Mouse (Mus musculus) CH12.LX (cell line): ENCODE data around the gene H1foo. TPM values are rescaled to one million over a fixed set of nuclear protein-coding genes. Genes with fewer than 3 reads are reported as not detected.

ENCODE experiments used
- DNase-seq: peaks from one replicate; pipeline ENCODE4 v3.0.0-alpha.2; 2013; ENCODE audit errors: extremely low read depth
- H3K27ac ChIP-seq: 2 replicates; pipeline ENCODE4 v1.5.1; 2012; ENCODE audit warnings: low read depth, mild to moderate bottlenecking, control low read depth, moderate library complexity; ENCODE audit not compliant: insufficient read depth
- H3K27me3 ChIP-seq: replicated peaks from 2 replicates; pipeline ENCODE3; 2012; ENCODE audit warnings: inconsistent platforms
- H3K36me3 ChIP-seq, 2 experiments: replicated peaks in 1 of 2; 2 replicates each; pipeline versions ENCODE3 to v1.6.1; 2012; ENCODE audit warnings: inconsistent platforms in 1 of 2, low read length in 1 of 2, mild to moderate bottlenecking in 1 of 2, mixed read lengths in 1 of 2, moderate library complexity in 1 of 2; ENCODE audit not compliant: control insufficient read depth in 1 of 2, insufficient read depth in 1 of 2
- H3K4me1 ChIP-seq, 2 experiments: 2 replicates each; pipeline ENCODE4 v1.6.1; 2012; ENCODE audit warnings: inconsistent platforms in 1 of 2, moderate library complexity in 1 of 2; ENCODE audit not compliant: insufficient read depth in 2 of 2, control insufficient read depth in 1 of 2
- H3K4me2 ChIP-seq: 2 replicates; pipeline ENCODE4 v1.6.1; 2012; ENCODE audit warnings: low read depth, mild to moderate bottlenecking, control low read depth; ENCODE audit not compliant: poor library complexity, insufficient read depth, severe bottlenecking
- H3K4me3 ChIP-seq, 3 experiments: fragments of 150-350 bp in 1 of 3; sonication (generic) in 1 of 3; replicated peaks in 1 of 3; 2 replicates each; pipeline versions ENCODE3 to v1.5.1; 2011 to 2012; ENCODE audit warnings: low read depth in 2 of 3, low read length in 2 of 3, mild to moderate bottlenecking in 2 of 3, moderate library complexity in 2 of 3, control low read depth in 1 of 3, improper control_type of control experiment in 1 of 3, inconsistent platforms in 1 of 3, mixed read lengths in 1 of 3; ENCODE audit not compliant: poor library complexity in 1 of 3
- H3K79me2 ChIP-seq: replicated peaks from 2 replicates; pipeline ENCODE4 v1.6.1; 2012; ENCODE audit warnings: mild to moderate bottlenecking, moderate library complexity; ENCODE audit not compliant: control insufficient read depth, poor library complexity, insufficient read depth, severe bottlenecking; ENCODE audit errors: extremely low read depth
- H3K9ac ChIP-seq: 2 replicates; pipeline ENCODE4 v1.6.1; 2012; ENCODE audit warnings: low read depth, mild to moderate bottlenecking, control low read depth, moderate library complexity; ENCODE audit not compliant: insufficient read depth
- H3K9me3 ChIP-seq: replicated peaks from 2 replicates; pipeline ENCODE3; 2012; ENCODE audit warnings: low read length, inconsistent platforms, mixed read lengths
- CTCF ChIP-seq, 2 experiments: IDR thresholded peaks in 1 of 2; conservative IDR thresholded peaks in 1 of 2; 2 replicates each; pipeline ENCODE4 v1.5.1; 2011 to 2012; ENCODE audit warnings: low read depth in 2 of 2, low read length in 2 of 2, improper control_type of control experiment in 1 of 2, inconsistent platforms in 1 of 2, mild to moderate bottlenecking in 1 of 2, moderate library complexity in 1 of 2
- GABPA ChIP-seq: IDR thresholded peaks from 2 replicates; pipeline ENCODE4 v1.6.1; 2012; ENCODE audit warnings: low read depth, low read length, improper control_type of control experiment, inconsistent platforms; ENCODE audit not compliant: insufficient replicate concordance
- HCFC1 ChIP-seq: IDR thresholded peaks from 2 replicates; pipeline ENCODE4 v1.6.1; 2012; ENCODE audit warnings: low read depth, mild to moderate bottlenecking, inconsistent platforms, low read length, improper control_type of control experiment
- IRF4 ChIP-seq: IDR thresholded peaks from 2 replicates; pipeline ENCODE4 v1.6.1; 2014; ENCODE audit warnings: low read depth, mild to moderate bottlenecking, inconsistent platforms, low read length, improper control_type of control experiment
- JUN ChIP-seq: IDR thresholded peaks from 2 replicates; pipeline ENCODE4 v1.6.1; 2011; ENCODE audit warnings: low read depth, mild to moderate bottlenecking, low read length, improper control_type of control experiment, moderate library complexity; ENCODE audit not compliant: insufficient read depth
- KAT2A ChIP-seq: IDR thresholded peaks from 2 replicates; pipeline ENCODE4 v1.6.1; 2012; ENCODE audit warnings: low read length, improper control_type of control experiment, inconsistent platforms; ENCODE audit not compliant: insufficient replicate concordance
- MAX ChIP-seq: IDR thresholded peaks from 2 replicates; pipeline ENCODE4 v1.6.1; 2011; ENCODE audit warnings: low read length, improper control_type of control experiment
- MEF2A ChIP-seq: IDR thresholded peaks from 2 replicates; pipeline ENCODE4 v1.6.1; 2014; ENCODE audit warnings: low read depth, mild to moderate bottlenecking, inconsistent platforms, low read length, improper control_type of control experiment, borderline replicate concordance
- NELFE ChIP-seq: IDR thresholded peaks from 2 replicates; pipeline ENCODE4 v1.6.1; 2011; ENCODE audit warnings: low read depth, low read length, improper control_type of control experiment
- POLR2A ChIP-seq: IDR thresholded peaks from 2 replicates; pipeline ENCODE4 v1.6.1; 2011; ENCODE audit warnings: low read depth, mild to moderate bottlenecking, improper control_type of control experiment, low read length
- POLR2AphosphoS2 ChIP-seq: IDR thresholded peaks from 2 replicates; pipeline ENCODE4 v1.6.1; 2011; ENCODE audit warnings: low read depth, low read length, improper control_type of control experiment
- RAD21 ChIP-seq: IDR thresholded peaks from 2 replicates; pipeline ENCODE4 v1.6.1; 2011; ENCODE audit warnings: low read depth, mild to moderate bottlenecking, low read length, improper control_type of control experiment, moderate library complexity
- RCOR1 ChIP-seq: conservative IDR thresholded peaks from 2 replicates; pipeline ENCODE4 v1.6.1; 2012; ENCODE audit warnings: low read depth, mild to moderate bottlenecking, inconsistent platforms, low read length, improper control_type of control experiment
- SIN3A ChIP-seq: IDR thresholded peaks from 2 replicates; pipeline ENCODE4 v1.6.1; 2012; ENCODE audit warnings: low read length, improper control_type of control experiment, inconsistent platforms
- SMC3 ChIP-seq: IDR thresholded peaks from 2 replicates; pipeline ENCODE4 v1.6.1; 2011; ENCODE audit warnings: low read depth, low read length, improper control_type of control experiment
- TBP ChIP-seq: conservative IDR thresholded peaks from 2 replicates; pipeline ENCODE4 v1.6.1; 2011; ENCODE audit warnings: low read depth, low read length, improper control_type of control experiment
- USF1 ChIP-seq: IDR thresholded peaks from 2 replicates; pipeline ENCODE4 v1.6.1; 2014; ENCODE audit warnings: low read depth, mild to moderate bottlenecking, inconsistent platforms, low read length, improper control_type of control experiment
- USF2 ChIP-seq: conservative IDR thresholded peaks from 2 replicates; pipeline ENCODE4 v1.6.1; 2011; ENCODE audit warnings: low read depth, low read length, improper control_type of control experiment
- ZC3H11A ChIP-seq: IDR thresholded peaks from 2 replicates; pipeline ENCODE4 v1.6.1; 2012; ENCODE audit warnings: low read depth, mild to moderate bottlenecking, inconsistent platforms, low read length, improper control_type of control experiment
- ZNF384 ChIP-seq: IDR thresholded peaks from 2 replicates; pipeline ENCODE4 v1.6.1; 2012; ENCODE audit warnings: low read depth, low read length, improper control_type of control experiment, inconsistent platforms
- dilution Hi-C: fragments of 300-500 bp; cut with MboI; formaldehyde crosslinking; loops from 2 replicates; pipeline ENCODE4 v1.14.3; 2020; ENCODE audit warnings: low sequenced_read_pairs; ENCODE audit not compliant: extremely low pct_unique_long_range_greater_than_20kb, extremely low pct_ligation_motif_present
- in situ Hi-C: fragments of 300-500 bp; cut with MboI; formaldehyde crosslinking; loops from 3 replicates; pipeline ENCODE4 v1.14.3; 2019; ENCODE audit warnings: low sequenced_read_pairs, low pct_ligation_motif_present, low pct_unique_long_range_greater_than_20kb, mixed read lengths
- polyA plus RNA-seq: library from polyadenylated mRNA; unstranded; fragments of >175 nt; gene quantifications from 2 replicates; pipeline ENCODE4 v1.2.1, GENCODE M21; 2012; ENCODE audit warnings: low read depth; ENCODE audit not compliant: insufficient read length
- total RNA-seq, 2 experiments: library from RNA; depleted of rRNA; stranded (reverse); fragments of 300-350 nt in 1 of 2; fragments of >200 nt in 1 of 2; gene quantifications; 2 replicates each; pipeline ENCODE4 v1.2.3; 2012 to 2014

The H1foo gene
- total and polyA plus RNA-seq, 3 experiments: 0.77 to 1.0 (median 0.89) TPM

- Histone ChIP-seq H3K4me3 (no peak overlapping the region), H3K36me3 (no peaks in the 10 kb centered on the region), H3K79me2 (no peaks in the 10 kb centered on the region), H3K27ac (no peak overlapping the region), H3K4me2 (no peak overlapping the region), H3K27me3 (no peaks in the 10 kb centered on the region), H3K4me1 (peaks cover 12 to 18% of the 10 kb centered on the region in 2 experiments), H3K9me3 (no peaks in the 10 kb centered on the region), H3K9ac (no peak overlapping the region)
- in situ Hi-C loops: no loop called here
- no peak for DNase-seq
- dilution Hi-C loops: no loop called here
- TF ChIP-seq SMC3: no peak
- TF ChIP-seq JUN: no peak
- no peak for TF ChIP-seq POLR2A
- no peak for TF ChIP-seq GABPA
- TF ChIP-seq HCFC1: no peak
- TF ChIP-seq KAT2A: no peak
- TF ChIP-seq POLR2AphosphoS2: no peak
- no peak for TF ChIP-seq IRF4
- TF ChIP-seq MEF2A: no peak
- no peak for TF ChIP-seq ZNF384
- no peak for TF ChIP-seq NELFE
- TF ChIP-seq RCOR1: no peak
These were observed 9.2 kb upstream of the H1foo start for GRCm38 (mm10) chr6:115935544-115935943.

DNA sequence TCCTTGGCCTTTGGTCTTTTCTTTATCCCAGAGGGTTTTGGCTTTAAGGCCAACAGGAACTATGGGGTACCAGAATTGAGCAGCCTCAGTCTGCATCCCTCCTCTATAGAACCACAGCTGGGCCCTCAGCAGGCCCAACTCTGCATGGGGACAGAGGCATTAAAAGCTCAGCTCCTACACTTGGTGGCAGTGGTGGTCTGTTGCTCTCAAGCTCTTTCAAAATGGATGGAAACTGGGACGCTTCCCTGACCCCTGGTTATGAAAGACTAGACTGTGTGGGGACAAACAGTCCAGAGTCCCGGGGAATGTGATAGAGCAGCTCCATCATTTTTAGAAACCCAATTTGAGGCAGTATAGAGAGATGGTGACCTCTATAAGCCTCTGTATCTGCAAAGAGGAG lies 6.7 kb upstream of the H1foo start:
- no peaks in the 10 kb centered on the region for H3K27me3 ChIP-seq
- H3K9ac ChIP-seq: no peak overlapping the region
- H3K36me3 ChIP-seq: no peaks in the 10 kb centered on the region
- TF ChIP-seq CTCF (conservative IDR thresholded peaks at IDR 0.05 in 1 of 2, IDR thresholded peaks at IDR 0.05 in 1 of 2; ENCODE audit: low read depth in 2 of 2, low read length in 2 of 2) (peak in 1 of 2 experiments; percentile 41; a peak in 2 of 4 replicates), SIN3A (no peak), RAD21 (peak; percentile 51), SMC3 (peak; percentile 51)
- in situ Hi-C loops: no loop called here
- H3K4me2 ChIP-seq: no peak overlapping the region
- DNase-seq: no peak
- H3K4me1 ChIP-seq: peaks cover 17 to 32% of the 10 kb centered on the region in 2 experiments
- no peak overlapping the region for H3K4me3 ChIP-seq
- dilution Hi-C loops: no loop called here
- H3K9me3 ChIP-seq: no peaks in the 10 kb centered on the region
- H3K79me2 ChIP-seq: no peaks in the 10 kb centered on the region
- no peak overlapping the region for H3K27ac ChIP-seq

DNA sequence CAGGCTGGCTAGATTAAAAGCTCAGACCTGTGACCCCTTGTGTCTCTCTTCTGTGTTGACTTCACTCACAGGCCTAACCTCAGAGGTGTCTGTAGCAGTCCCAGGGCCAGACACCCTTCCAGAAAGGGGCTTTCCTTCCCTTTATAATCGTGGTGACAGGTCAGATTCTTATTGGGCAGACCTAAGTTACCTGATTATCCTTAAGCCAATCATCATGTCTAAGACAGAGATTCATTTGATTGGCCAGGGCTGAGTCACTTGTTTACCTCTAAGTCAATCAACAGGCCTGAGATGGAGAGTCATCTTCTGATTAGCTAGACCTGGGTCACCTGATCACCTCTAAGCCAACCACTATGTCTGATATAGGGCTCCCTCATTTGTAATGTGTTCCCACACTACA lies 5.9 kb upstream of the H1foo start:
- Histone ChIP-seq H3K79me2 (no peaks in the 10 kb centered on the region), H3K4me3 (no peak overlapping the region), H3K9me3 (no peaks in the 10 kb centered on the region), H3K27me3 (no peaks in the 10 kb centered on the region), H3K4me2 (no peak overlapping the region), H3K36me3 (no peaks in the 10 kb centered on the region), H3K27ac (no peak overlapping the region), H3K4me1 (peaks cover 21 to 39% of the 10 kb centered on the region in 2 experiments), H3K9ac (no peak overlapping the region)
- dilution Hi-C loops: no loop called here
- TF ChIP-seq TBP (0 out of 2 replicates have a peak, but pooled peaks have one; percentile 67), POLR2A (0 out of 2 replicates have a peak, but pooled peaks have one; percentile 38), ZC3H11A (no peak), MAX (no peak), USF1 (0 out of 2 replicates have a peak, but pooled peaks have one; percentile 21), USF2 (peak; percentile 34)
- peak; percentile 58 for DNase-seq
- in situ Hi-C loops: no loop called here
